ENCODE assay signal across 8 mouse cellular contexts in the genomic region with DNA sequence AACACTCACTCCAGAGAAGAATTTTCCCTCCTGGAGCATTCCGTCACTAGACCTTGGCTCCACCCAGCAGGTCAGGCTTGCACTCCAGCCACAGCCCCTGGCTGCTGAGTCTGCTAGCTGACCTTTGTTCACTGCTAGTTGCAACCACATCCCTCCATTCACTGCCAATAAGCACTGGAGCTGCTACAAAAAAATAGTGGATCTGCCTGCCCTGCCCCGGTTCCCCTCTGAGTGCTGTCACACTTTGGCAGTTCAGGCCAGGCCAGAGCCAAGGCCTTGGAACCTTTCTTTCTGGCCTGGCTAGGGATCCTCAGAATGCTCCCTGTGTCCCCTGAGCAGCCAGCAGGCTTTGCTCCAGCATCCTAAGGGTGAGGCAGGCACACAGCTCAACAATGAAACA. TPM values are rescaled to one million over a fixed set of nuclear protein-coding genes. Genes with fewer than 3 reads are reported as not detected.
A peak's percentile ranks its signal among the peaks of the same experiment; 100 is the strongest.
DNase-seq lines count a peak whose midpoint lies in the region; ATAC-seq lines count a peak whose summit lies in the region.

No protein-coding gene starts in this region.

- 0 out of 2 replicates have a peak, but pooled peaks cover 2% of the 10 kb centered on the region for H3K36me3 ChIP-seq in kidney, embryonic 15.5 days
- H3K36me3 ChIP-seq in heart, embryonic 11.5 days (ENCODE audit: control insufficient read depth, insufficient read depth, low read length) = no peaks in the 10 kb centered on the region
- H3K36me3 ChIP-seq in limb, embryonic 15.5 days = no peaks in the 10 kb centered on the region

- WGBS in kidney, embryonic 15.5 days = 42% methylated on average over 2 of the region's 2 CpGs
- 30% methylated on average over 2 of the region's 2 CpGs for WGBS in heart, embryonic 11.5 days (ENCODE audit: insufficient replicate concordance)
- 32% methylated on average over 2 of the region's 2 CpGs for WGBS in limb, embryonic 15.5 days

- no peak overlapping the region for H3K4me3 ChIP-seq in kidney, embryonic 15.5 days (replicated peaks)
- H3K4me3 ChIP-seq in heart, embryonic 11.5 days (ENCODE audit: low read depth, low read length) = no peak overlapping the region
- no peak overlapping the region for H3K4me3 ChIP-seq in limb, embryonic 15.5 days

- no peaks in the 10 kb centered on the region for H3K9me3 ChIP-seq in kidney, embryonic 15.5 days (replicated peaks)
- peaks cover 3% of the 10 kb centered on the region; the same call in 1 of the 2 replicates for H3K9me3 ChIP-seq in heart, embryonic 11.5 days (replicated peaks; ENCODE audit: control insufficient read depth, low read length)
- H3K9me3 ChIP-seq in limb, embryonic 15.5 days = peaks cover 5% of the 10 kb centered on the region; the same call in 1 of the 2 replicates

- H3K27me3 ChIP-seq in kidney, embryonic 15.5 days = no peaks in the 10 kb centered on the region
- no peaks in the 10 kb centered on the region for H3K27me3 ChIP-seq in heart, embryonic 11.5 days (ENCODE audit: control insufficient read depth, insufficient read depth, low read length)
- no peaks in the 10 kb centered on the region for H3K27me3 ChIP-seq in limb, embryonic 15.5 days

- 0 out of 2 replicates have a peak, but pooled peaks cover 5% of the 10 kb centered on the region for H3K4me1 ChIP-seq in kidney, embryonic 15.5 days
- peaks cover 16% of the 10 kb centered on the region for H3K4me1 ChIP-seq in heart, embryonic 11.5 days (ENCODE audit: control insufficient read depth, insufficient read depth, low read length)
- no peaks in the 10 kb centered on the region for H3K4me1 ChIP-seq in limb, embryonic 15.5 days

- H3K9ac ChIP-seq in kidney, embryonic 15.5 days = no peak overlapping the region
- H3K9ac ChIP-seq in heart, embryonic 11.5 days (ENCODE audit: low read depth, low read length) = no peak overlapping the region
- no peak overlapping the region for H3K9ac ChIP-seq in limb, embryonic 15.5 days

- no peak overlapping the region for H3K27ac ChIP-seq in kidney, embryonic 15.5 days
- H3K27ac ChIP-seq in heart, embryonic 11.5 days (ENCODE audit: low read depth, low read length) = peak overlapping the region; percentile 58; the same call in 1 of the 2 replicates
- peak overlapping the region; percentile 9; the same call in 1 of the 2 replicates for H3K27ac ChIP-seq in limb, embryonic 15.5 days

- H3K4me2 ChIP-seq in kidney, embryonic 15.5 days = no peak overlapping the region
- H3K4me2 ChIP-seq in heart, embryonic 11.5 days = no peak overlapping the region
- no peak overlapping the region for H3K4me2 ChIP-seq in limb, embryonic 15.5 days

- DNase-seq in kidney, adult 18-20 months = peak; percentile 45
- peak; percentile 80 for DNase-seq in cerebellum, adult 9-11 months
- no peak for DNase-seq in retina, postnatal 1 day
- DNase-seq in left cerebral cortex, adult 18-20 months (ENCODE audit: low spot score in 2 of 2) = no peak

- ATAC-seq in kidney, embryonic 15.5 days (replicated peaks; ENCODE audit: low FRiP score) = no peak
- ATAC-seq in heart, embryonic 11.5 days (replicated peaks; ENCODE audit: insufficient number of reproducible peaks, low FRiP score, low TSS enrichment) = no peak
- no peak for ATAC-seq in limb, embryonic 15.5 days (ENCODE audit: insufficient number of reproducible peaks, low FRiP score, low TSS enrichment, low read depth)
- ATAC-seq in inflammation-experienced regulatory T-cells, adult 6 months = no peak

RNA-seq across cellular contexts. Expression of gene Cbx3, which starts 19.6 kb away (rescaled TPM):
- polyA plus RNA-seq in kidney, embryonic 15.5 days (2015; fragmentation: Nextera tagmentation; extraction: Ambion mirVana) = 476 and 547 TPM in 2 replicates
- 396 and 399 TPM in 2 replicates for polyA plus RNA-seq in heart, embryonic 11.5 days (2014; fragmentation: Nextera tagmentation; extraction: Ambion mirVana)
- polyA plus RNA-seq in limb, embryonic 15.5 days (2015; fragmentation: Nextera tagmentation; extraction: Ambion mirVana) = 369 and 396 TPM in 2 replicates
- polyA plus RNA-seq in inflammation-experienced regulatory T-cells, adult 6 months (2017; shearing (Covaris generic)) = 100 to 1,000 TPM; 598 to 900 (median 693) TPM
- total RNA-seq in left cerebral cortex, adult 18-20 months (2021) = 100 to 1,000 TPM; 130 to 132 TPM

RNA-seq across cellular contexts. Expression of gene Hnrnpa2b1, which starts 20.1 kb away (rescaled TPM):
- polyA plus RNA-seq in kidney, embryonic 15.5 days (2015; fragmentation: Nextera tagmentation; extraction: Ambion mirVana) = 2,022 and 2,214 TPM in 2 replicates
- 856 and 1,080 TPM in 2 replicates for polyA plus RNA-seq in heart, embryonic 11.5 days (2014; fragmentation: Nextera tagmentation; extraction: Ambion mirVana)
- polyA plus RNA-seq in limb, embryonic 15.5 days (2015; fragmentation: Nextera tagmentation; extraction: Ambion mirVana) = 1,549 and 1,691 TPM in 2 replicates
- polyA plus RNA-seq in inflammation-experienced regulatory T-cells, adult 6 months (2017; shearing (Covaris generic)) = 1,000 to 10,000 TPM; 1,055 to 1,311 (median 1,271) TPM
- total RNA-seq in left cerebral cortex, adult 18-20 months (2021) = 100 to 1,000 TPM; 436 to 466 TPM

RNA-seq across cellular contexts. Expression of gene Snx10, which starts 33.9 kb away (rescaled TPM):
- polyA plus RNA-seq in kidney, embryonic 15.5 days (2015; fragmentation: Nextera tagmentation; extraction: Ambion mirVana) = 16.1 and 18.4 TPM in 2 replicates
- polyA plus RNA-seq in heart, embryonic 11.5 days (2014; fragmentation: Nextera tagmentation; extraction: Ambion mirVana) = 23.0 and 26.1 TPM in 2 replicates
- 10.0 and 13.0 TPM in 2 replicates for polyA plus RNA-seq in limb, embryonic 15.5 days (2015; fragmentation: Nextera tagmentation; extraction: Ambion mirVana)
- 10 to 100 TPM; 26.4 to 55.3 (median 36.4) TPM for polyA plus RNA-seq in inflammation-experienced regulatory T-cells, adult 6 months (2017; shearing (Covaris generic))
- total RNA-seq in left cerebral cortex, adult 18-20 months (2021) = 100 to 1,000 TPM; 104 to 111 TPM

RNA-seq across cellular contexts. Expression of gene Nfe2l3, which starts 57.3 kb away (rescaled TPM):
- polyA plus RNA-seq in kidney, embryonic 15.5 days (2015; fragmentation: Nextera tagmentation; extraction: Ambion mirVana) = 1.9 and 2.2 TPM in 2 replicates
- 3.4 and 4.7 TPM in 2 replicates for polyA plus RNA-seq in heart, embryonic 11.5 days (2014; fragmentation: Nextera tagmentation; extraction: Ambion mirVana)
- 3.9 and 5.9 TPM in 2 replicates for polyA plus RNA-seq in limb, embryonic 15.5 days (2015; fragmentation: Nextera tagmentation; extraction: Ambion mirVana)
- polyA plus RNA-seq in inflammation-experienced regulatory T-cells, adult 6 months (2017; shearing (Covaris generic)) = under 1 TPM; 0.54 to 0.87 (median 0.55) TPM
- 1 to 10 TPM; 1.8 to 1.9 TPM for total RNA-seq in left cerebral cortex, adult 18-20 months (2021)

Comparison
In these comparisons a context has a peak if more than half of its experiments do, and no peak if none do; other contexts are left out.
1. DNase-seq: peak in kidney, adult 18-20 months (single experiment) and cerebellum, adult 9-11 months (single experiment); none in retina, postnatal 1 day (single experiment) and left cerebral cortex, adult 18-20 months (0 of 2).